Mouse (Mus musculus) brain, adult 10 weeks (tissue): ENCODE data around the gene Zscan10. TPM values are rescaled to one million over a fixed set of nuclear protein-coding genes. Genes with fewer than 3 reads are reported as not detected.

Experiments
- polyA plus RNA-seq: library from polyadenylated mRNA; stranded (reverse); fragments of 350-450 nt; fragmentation: Illumina TruSeq; extraction: RNeasy Lipid Tissue Mini Kit (QIAGEN cat#74804); gene quantifications from one replicate; pipeline ENCODE4 v1.2.3, GENCODE M21; 2015; ENCODE audit warnings: low read depth, low replicate concordance

The Zscan10 gene
- not detected for polyA plus RNA-seq

DNA sequence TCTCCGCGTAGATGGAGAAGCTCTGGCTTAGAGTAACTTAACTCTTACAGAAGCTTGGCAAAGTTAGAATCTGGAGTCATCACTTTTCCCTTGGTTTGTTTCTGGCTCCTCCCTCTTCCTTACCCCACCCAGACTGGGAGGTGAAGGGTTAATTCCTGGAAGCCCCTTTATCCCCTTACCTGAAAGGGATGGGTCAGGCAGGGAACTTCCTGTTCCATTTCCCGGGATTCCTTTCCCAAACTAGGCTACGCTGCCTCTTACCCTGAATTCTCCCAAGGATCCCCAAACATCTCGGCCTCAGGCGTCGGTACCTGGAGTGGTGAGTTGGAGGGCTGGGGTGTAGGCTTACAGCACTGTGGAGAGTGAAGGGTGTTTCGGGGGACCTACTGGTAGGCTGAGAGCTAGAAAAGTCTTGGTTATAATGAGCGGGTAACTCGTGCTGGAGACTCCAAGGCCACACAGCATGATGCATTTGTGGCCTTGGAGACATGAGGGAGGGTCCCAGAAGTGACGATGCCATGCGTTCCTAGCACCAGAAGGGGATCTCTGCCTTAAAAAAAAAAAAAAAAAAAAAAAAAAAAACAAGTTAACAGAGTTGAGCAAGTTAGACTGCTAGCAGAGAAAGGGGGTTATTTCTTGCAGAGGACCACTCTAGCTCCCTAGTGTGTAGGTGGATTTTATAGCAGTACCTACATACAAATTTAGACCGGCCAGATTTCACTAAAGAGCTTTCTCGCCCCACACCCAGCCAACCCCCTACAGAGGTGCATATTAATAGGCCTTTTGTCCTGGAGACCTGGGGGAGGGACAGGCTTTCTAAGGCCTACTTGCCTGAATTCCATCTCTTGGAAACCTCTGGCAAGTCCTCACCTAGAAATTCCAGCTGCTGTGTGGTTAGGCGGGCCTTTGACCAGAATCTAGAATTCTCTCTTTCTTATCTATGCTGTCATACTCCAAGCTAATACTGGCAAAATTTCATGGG is at the start of gene Zscan10:
Gene Zscan10, plus strand, starts transcription at position 216 of the 982 bp plus-strand sequence.

DNA sequence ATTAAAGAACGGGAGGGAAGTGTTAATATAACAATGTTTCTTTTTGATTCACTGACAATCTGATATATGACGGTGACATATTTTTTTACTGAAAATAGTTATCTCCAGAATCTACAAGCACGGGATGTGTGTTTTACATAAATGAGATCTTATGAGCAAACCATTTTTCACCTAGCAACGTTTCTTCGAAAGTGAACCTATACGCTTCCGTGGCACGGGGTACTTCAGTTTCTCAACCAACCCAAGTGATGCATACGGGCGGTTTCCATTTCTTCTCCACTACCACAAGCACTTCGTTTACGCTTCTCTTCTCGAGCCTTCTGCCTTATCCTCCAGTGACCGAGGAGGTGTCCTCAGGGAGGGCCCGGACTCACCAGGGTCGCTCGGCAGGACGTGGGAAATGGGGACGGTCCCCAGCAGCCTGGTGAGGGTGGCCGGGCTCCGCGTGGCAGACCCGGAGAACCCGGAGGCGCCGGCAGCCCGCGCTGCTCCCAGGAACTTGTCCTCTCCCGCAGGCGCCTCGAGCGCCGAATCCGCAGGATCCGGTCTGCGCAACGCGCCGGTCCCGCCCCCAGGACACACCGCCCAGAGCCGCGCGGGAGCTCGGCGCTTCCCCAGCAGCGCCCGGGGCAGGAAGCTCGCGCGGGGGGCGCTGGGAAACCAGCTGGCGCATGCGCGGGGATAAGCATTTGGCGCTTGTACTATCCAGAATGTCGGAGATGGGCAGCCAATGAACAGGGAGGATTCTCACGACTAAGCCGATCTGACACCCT is 36.9 kb upstream of the Zscan10 start, which contains the start of gene Zfp213:
Gene Zfp213, minus strand, starts transcription at position 644 of the 773 bp plus-strand sequence.

DNA sequence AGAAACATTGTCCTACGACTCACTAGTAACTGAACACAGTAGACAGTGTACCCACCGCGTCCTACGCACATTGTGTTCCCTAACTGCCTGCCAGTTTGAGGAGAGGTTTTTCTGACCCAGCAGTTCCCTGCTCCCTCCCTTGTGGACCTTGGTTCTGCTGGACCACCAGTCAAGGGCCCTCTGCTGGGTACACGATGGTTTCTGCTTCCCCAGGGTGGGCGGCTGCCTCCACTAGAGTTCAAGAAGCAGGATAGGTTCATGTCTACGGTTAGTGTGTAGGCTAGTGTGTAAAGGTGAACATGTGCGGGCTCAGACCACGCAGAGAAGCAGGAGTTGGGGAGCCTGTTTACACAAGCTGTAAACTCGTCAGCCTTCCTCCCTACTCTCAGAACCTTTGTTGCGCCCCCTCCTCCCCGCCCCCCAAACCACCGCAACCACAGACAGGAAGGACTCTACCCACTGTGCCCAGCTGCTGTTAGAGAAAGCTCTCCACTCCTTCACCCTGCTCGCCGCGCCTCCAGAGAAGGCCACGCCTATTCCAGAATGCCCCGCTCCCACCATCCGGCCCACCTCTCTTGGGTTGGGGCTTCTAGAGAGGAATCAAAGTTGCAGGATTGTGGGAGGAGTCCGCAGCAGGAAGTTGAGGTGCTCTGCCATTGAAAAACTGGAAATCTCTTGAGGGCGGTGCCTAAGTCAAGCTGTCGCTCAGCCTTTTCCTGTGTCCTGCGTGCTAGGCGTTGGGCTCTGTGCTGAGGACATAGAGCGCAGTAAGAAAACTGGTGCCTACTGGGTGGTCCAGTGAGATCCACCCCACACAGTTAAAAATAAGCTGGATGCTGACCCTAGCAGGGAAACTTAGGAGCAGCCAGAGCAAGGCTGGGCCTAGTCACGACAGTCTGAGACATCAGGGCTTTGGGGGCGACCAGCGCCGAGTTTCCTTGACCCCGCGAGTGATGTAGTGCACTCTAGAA is 1.8 kb upstream of the Zscan10 start, which contains the start of gene Zfp13:
Gene Zfp13, minus strand, starts transcription at position 906 of the 971 bp plus-strand sequence.

DNA sequence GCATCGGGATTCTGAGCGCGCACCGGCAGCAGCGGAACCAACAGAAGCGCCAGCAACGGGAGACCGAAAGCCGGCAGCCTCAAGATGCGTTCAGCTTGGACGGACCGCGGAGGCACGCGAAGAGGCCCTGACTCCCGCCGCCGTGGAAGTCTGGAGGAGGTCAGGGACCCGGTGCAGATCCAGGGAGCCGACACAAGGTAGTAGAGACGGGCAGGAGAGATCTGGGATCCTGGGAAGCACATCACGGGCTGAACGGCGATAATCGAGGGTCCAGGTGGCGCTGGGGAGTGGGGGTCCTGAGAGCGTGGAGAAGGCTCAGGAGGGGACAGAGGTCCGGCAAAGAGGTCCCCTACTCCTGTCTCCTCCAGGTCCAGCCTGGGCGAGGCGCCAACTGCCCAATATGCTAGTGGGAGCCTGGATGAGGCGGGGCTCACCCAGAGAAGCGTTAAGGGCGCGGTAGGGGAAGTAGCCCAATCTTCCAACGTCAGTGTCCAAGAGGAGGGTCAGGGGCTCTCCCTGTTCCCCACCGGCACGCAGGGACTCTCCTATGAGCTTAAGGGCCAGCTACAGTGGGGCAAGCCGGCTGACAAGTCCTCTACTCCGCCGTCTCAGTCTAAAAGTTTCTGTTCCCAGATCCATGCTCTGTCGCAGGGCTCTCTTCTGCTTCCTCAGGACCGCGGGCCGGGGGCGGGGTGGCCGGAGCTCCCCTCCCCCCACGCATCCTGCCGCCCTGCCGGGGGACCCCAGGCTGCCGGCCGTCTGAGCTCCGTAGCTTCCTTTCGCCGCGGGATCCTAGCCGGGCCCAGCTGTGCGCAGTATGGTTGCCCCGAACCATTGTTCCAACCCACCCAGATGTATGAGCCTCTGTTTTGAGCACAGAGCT is 44.2 kb downstream of the Zscan10 start, which contains the start of gene Mmp25:
Gene Mmp25, minus strand, starts transcription at position 665 of the 883 bp plus-strand sequence.

DNA sequence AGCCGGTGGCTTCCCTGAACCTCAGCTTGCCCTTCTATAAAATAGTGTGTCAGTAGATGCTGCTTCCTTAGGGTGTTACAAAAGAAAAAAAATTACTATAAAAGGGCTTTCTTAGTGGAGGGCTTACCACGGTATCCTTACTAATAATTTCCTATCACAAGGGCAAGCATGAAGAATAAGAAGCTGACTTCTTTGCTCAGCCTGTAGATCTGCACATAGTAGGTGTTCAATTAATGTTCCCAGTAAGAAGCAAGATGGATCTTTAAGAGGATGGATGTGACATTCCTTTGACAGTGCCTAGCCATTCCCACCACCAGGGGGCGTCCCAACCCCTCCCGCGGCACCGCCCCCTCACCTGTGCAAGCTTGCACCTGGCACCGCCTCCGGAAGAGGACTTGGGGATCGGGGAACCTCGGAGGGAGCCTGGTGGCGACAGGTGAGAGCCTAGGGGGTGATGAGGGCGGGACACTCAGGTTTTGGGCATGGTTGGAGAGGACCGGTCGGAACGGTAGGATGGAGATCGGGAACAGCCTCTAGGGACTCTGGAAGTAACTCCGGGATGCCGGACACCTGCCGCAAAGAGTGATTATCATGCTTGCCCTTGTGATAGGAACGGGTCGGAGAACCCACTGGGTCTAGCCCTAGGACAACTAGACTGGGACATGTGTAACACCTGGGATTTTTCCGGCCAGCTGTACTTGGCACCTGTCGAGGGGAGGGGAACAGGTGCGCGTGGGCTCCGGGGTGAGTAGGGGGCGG is 59.6 kb downstream of the Zscan10 start, which contains the start of gene Bicdl2:
Gene Bicdl2, plus strand, starts transcription at position 390 of the 759 bp plus-strand sequence.

Other genes with a start within 250 kb of the Zscan10 start
- gene Vmn2r116, start 216.3 kb upstream of the Zscan10 start, polyA plus RNA-seq: not detected
- not detected for gene Vmn2r117, start 121.2 kb upstream of the Zscan10 start, polyA plus RNA-seq
- gene Zfp213, start 36.6 kb upstream of the Zscan10 start, polyA plus RNA-seq: 5.8 TPM
- gene Zfp13, start 1.4 kb upstream of the Zscan10 start, polyA plus RNA-seq: 18.1 TPM
- 0.24 TPM for gene Mmp25, start 44.4 kb downstream of the Zscan10 start, polyA plus RNA-seq
- not detected for gene Bicdl2, start 59.6 kb downstream of the Zscan10 start, polyA plus RNA-seq
- gene Hcfc1r1, start 72.7 kb downstream of the Zscan10 start, polyA plus RNA-seq: 211 TPM
- 9.6 TPM for gene Thoc6, start 73.0 kb downstream of the Zscan10 start, polyA plus RNA-seq
- 14.9 TPM for gene Tnfrsf12a, start 76.6 kb downstream of the Zscan10 start, polyA plus RNA-seq
- not detected for gene Cldn6, start 78.4 kb downstream of the Zscan10 start, polyA plus RNA-seq
- 0.31 TPM for gene Cldn9, start 83.2 kb downstream of the Zscan10 start, polyA plus RNA-seq
- 0.39 TPM for gene 1520401A03Rik, start 121.9 kb downstream of the Zscan10 start, polyA plus RNA-seq
- gene Pkmyt1, start 125.5 kb downstream of the Zscan10 start, polyA plus RNA-seq: 5.1 TPM
- gene Paqr4, start 140.0 kb downstream of the Zscan10 start, polyA plus RNA-seq: 53.5 TPM
- gene Kremen2, start 145.0 kb downstream of the Zscan10 start, polyA plus RNA-seq: 0.97 TPM
- 321 TPM for gene Flywch1, start 170.7 kb downstream of the Zscan10 start, polyA plus RNA-seq
- 29.3 TPM for gene Flywch2, start 185.2 kb downstream of the Zscan10 start, polyA plus RNA-seq
- 295 TPM for gene Srrm2, start 189.7 kb downstream of the Zscan10 start, polyA plus RNA-seq
- 700 TPM for gene Elob, start 228.3 kb downstream of the Zscan10 start, polyA plus RNA-seq
- gene Prss33, start 235.2 kb downstream of the Zscan10 start, polyA plus RNA-seq: not detected
- not detected for gene Prss32, start 243.0 kb downstream of the Zscan10 start, polyA plus RNA-seq
- 0.42 TPM for gene Prss41, start 243.3 kb downstream of the Zscan10 start, polyA plus RNA-seq